Mouse (Mus musculus) megakaryocyte, embryonic 14.5 days (primary cell): ENCODE measurements at regions not wholly inside any gene's neighbourhood (a gene's known extent, or its start where the extent isn't known, plus 50 kb on each side); places are given as distances from the start of the nearest gene placed in this dataset.
"Not testable (repeated sequence)": the region's sequence is repeated elsewhere in the genome, so short reads cannot be mapped to it uniquely, and the experiment has no call there.

Experiments
- H3K27me3 ChIP-seq: replicated peaks from 2 replicates; pipeline ENCODE3; 2012; ENCODE audit warnings: inconsistent platforms
- H3K36me3 ChIP-seq: replicated peaks from 2 replicates; pipeline ENCODE3; 2012; ENCODE audit warnings: low read length, inconsistent platforms, mixed read lengths
- H3K4me1 ChIP-seq: 2 replicates; pipeline ENCODE4 v1.6.1; 2012; ENCODE audit warnings: inconsistent platforms
- H3K4me3 ChIP-seq: replicated peaks from 2 replicates; pipeline ENCODE3; 2012; ENCODE audit warnings: moderate library complexity, mild to moderate bottlenecking, inconsistent platforms
- H3K9me3 ChIP-seq: 2 replicates; pipeline ENCODE4 v1.6.1; 2012; ENCODE audit warnings: inconsistent platforms
- FLI1 ChIP-seq: IDR thresholded peaks from 2 replicates; pipeline ENCODE4 v1.6.1; 2012; ENCODE audit warnings: low read length, inconsistent platforms, mixed read lengths
- GATA1 ChIP-seq: IDR thresholded peaks from 3 replicates; pipeline ENCODE4 v1.6.1; 2012; ENCODE audit warnings: mixed read lengths, low read length, inconsistent platforms, borderline replicate concordance

DNA sequence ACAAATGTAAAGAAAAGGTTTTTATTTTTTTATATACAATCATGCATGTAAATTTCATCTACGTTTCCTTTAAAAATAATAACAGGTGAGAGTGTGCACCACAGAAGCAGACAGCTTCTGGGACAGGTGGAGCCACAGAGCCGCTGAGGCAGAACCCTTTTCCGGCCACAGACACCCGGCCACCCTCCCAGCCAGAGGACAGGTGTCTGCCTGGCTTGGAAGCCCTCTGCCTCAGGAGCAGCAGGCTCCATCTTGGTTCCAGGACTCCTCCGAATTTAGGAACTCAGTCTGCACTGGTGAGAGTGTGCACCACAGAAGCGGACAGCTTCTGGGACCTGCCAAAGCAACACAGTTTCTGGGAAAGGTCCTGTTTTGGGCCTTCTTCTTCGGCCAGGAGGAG lies 270.6 kb upstream of the Crbn start:
- no peaks in the 10 kb centered on the region for H3K9me3 ChIP-seq
- H3K36me3 ChIP-seq: no peaks in the 10 kb centered on the region
- no peak overlapping the region for H3K4me3 ChIP-seq
- TF ChIP-seq FLI1 (no peak), GATA1 (no peak)
- H3K27me3 ChIP-seq: no peaks in the 10 kb centered on the region
- H3K4me1 ChIP-seq: no peaks in the 10 kb centered on the region

DNA sequence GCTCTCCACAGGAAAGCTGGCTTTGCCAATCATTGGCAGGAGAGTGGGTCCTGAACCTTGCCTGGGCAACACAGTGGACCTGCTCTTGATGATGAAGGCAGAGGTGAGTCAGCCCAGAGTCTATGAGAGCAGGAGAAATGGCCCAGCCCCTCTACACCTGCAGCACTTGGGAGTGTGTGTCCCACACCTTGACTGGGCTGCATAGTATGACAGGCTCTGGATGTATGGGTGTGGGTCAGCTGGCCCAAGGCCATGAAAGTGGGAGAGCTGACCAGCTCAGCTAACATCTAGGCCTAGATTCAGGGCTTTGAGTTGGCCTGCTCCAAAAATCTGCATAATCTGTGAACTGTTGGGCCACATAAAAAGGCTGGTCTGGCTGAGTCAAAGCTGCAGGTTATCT lies 292.7 kb upstream of the Crbn start:
- Histone ChIP-seq H3K9me3 (peaks cover 3% of the 10 kb centered on the region; the same call in 1 of the 2 replicates), H3K4me3 (no peak overlapping the region), H3K27me3 (no peaks in the 10 kb centered on the region), H3K4me1 (no peaks in the 10 kb centered on the region), H3K36me3 (no peaks in the 10 kb centered on the region)
- TF ChIP-seq GATA1 (no peak), FLI1 (no peak)

DNA sequence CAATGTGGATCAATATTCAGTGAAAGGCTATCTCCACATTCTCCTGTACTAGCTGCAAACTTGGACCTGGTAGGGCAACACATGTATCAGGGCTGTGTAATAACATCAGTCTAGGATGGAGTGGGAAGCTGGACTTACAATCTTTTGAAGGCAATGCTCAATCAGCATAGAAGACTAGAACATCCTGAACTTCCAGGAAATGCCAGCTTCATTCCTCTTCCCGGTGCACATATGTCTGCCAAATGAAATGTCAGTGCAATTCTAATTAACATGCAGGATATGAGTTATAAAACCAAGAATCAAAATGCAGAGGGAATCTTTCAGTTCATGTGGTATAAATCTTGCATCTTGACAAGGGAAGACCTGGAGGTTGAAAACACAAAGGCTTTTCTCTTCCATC lies 328.8 kb upstream of the Crbn start:
- Histone ChIP-seq H3K4me3 (no peak overlapping the region), H3K4me1 (no peaks in the 10 kb centered on the region), H3K9me3 (0 out of 2 replicates have a peak, but pooled peaks cover 2% of the 10 kb centered on the region), H3K36me3 (no peaks in the 10 kb centered on the region), H3K27me3 (no peaks in the 10 kb centered on the region)
- TF ChIP-seq GATA1: no peak
- no peak for TF ChIP-seq FLI1

DNA sequence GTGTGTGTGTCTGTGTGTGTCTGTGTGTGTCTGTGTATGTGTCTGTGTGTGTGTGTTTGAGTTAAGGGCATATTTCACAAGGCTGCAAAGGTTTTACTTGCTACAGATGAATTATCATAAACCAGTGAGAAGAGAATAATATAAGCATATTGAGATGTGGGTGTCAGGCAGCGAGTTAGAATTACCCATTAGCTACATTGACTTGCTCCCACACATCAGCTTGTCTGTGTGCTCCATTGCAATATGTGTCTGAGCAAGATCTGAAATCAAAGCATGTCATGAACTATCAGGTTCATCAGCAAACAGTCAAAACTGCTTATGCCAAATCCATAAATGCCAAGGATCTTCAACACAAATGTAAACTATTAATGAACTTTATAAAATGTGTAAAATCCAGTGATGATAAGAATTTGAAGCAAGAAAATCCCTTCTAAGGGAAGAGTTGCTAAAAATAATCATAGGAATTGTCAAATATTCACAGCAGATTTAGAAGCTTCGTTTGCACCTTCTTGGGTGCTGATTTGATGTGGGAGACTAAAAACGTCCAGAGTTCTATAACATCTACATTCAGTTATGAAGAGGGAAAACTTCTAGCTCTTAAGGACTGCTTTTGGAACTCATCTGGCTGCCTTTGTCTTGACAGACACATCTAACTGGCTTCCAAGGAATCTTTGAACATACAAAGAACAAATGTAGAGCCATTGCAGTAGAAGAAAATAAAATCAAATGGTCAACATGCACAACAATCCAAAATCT lies 361.7 kb upstream of the Lrrn1 start:
- no peaks in the 10 kb centered on the region for H3K9me3 ChIP-seq

DNA sequence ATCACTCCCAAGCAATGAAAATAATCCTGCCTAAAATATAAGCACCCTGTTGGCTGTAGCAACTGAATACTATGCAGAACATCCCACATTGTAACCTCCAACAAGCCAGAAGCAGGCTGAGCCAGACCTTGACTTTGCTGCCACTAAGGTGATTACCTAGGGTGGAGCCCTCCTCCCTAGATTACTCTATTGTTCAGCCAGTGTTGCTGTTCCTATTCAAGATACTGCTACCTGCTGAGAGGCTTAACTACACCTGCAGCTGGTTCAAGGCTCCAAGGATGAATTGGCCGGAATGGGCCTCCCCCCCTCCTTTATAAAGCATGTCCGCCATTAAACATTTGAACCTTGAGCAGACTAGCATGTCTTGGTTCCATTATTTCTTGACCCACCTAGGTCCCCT lies 311.3 kb upstream of the Lrrn1 start:
- Histone ChIP-seq H3K4me3 (no peak overlapping the region), H3K9me3 (0 out of 2 replicates have a peak, but pooled peaks cover 3% of the 10 kb centered on the region), H3K4me1 (no peaks in the 10 kb centered on the region), H3K27me3 (no peaks in the 10 kb centered on the region), H3K36me3 (no peaks in the 10 kb centered on the region)
- no peak for TF ChIP-seq GATA1
- TF ChIP-seq FLI1: no peak

More for the DNA sequence above, 361.7 kb upstream of the Lrrn1 start:
- H3K27me3 ChIP-seq: no peaks in the 10 kb centered on the region
- H3K36me3 ChIP-seq: no peaks in the 10 kb centered on the region
- no peak for TF ChIP-seq GATA1
- TF ChIP-seq FLI1: no peak
- H3K4me1 ChIP-seq: no peaks in the 10 kb centered on the region
- H3K4me3 ChIP-seq: no peak overlapping the region

DNA sequence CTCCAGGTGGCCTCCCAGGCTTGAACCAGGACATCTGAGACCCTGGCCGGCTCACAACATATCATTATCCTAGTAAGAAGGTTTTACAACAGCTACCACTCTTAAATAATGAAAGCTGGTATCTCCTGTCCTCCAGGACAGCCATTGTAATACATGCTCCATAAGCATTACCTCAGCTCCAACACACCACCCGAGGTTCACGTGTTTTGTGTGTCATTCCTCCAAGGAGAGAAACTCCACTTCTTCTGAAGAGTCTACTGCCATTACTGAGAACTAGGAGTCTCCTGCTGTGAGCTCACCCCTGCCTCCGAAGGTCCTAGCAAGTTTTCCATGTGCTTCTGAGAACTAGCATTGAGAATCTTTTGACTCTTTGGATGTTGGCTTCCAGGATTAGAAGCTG lies 310.8 kb upstream of the Lrrn1 start:
- 0 out of 2 replicates have a peak, but pooled peaks cover 3% of the 10 kb centered on the region for H3K9me3 ChIP-seq
- H3K27me3 ChIP-seq: no peaks in the 10 kb centered on the region
- no peaks in the 10 kb centered on the region for H3K4me1 ChIP-seq
- no peak for TF ChIP-seq FLI1
- TF ChIP-seq GATA1: no peak
- H3K4me3 ChIP-seq: no peak overlapping the region
- no peaks in the 10 kb centered on the region for H3K36me3 ChIP-seq

DNA sequence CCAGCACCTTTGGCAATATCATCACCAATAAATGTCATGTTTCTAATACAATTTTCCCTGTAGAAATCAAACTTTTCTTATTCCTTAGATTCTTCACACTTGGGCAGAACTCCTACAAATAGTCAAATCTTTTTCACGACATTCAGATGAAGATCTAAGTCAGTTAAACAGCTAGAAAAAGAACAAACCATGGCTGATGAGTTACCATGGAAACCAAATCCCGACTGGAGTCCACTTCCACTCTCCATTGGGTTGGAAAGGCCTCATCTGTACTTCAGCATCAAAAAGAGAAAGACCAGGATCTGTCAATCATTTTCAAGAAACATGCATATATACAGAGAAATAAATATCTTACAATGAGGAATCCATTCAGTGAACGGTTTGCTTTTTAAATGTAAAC lies 307.0 kb upstream of the Lrrn1 start:
- H3K4me3 ChIP-seq: no peak overlapping the region
- 0 out of 2 replicates have a peak, but pooled peaks cover 3% of the 10 kb centered on the region for H3K9me3 ChIP-seq
- H3K36me3 ChIP-seq: no peaks in the 10 kb centered on the region
- no peak for TF ChIP-seq FLI1
- TF ChIP-seq GATA1: no peak
- H3K27me3 ChIP-seq: no peaks in the 10 kb centered on the region
- H3K4me1 ChIP-seq: no peaks in the 10 kb centered on the region

DNA sequence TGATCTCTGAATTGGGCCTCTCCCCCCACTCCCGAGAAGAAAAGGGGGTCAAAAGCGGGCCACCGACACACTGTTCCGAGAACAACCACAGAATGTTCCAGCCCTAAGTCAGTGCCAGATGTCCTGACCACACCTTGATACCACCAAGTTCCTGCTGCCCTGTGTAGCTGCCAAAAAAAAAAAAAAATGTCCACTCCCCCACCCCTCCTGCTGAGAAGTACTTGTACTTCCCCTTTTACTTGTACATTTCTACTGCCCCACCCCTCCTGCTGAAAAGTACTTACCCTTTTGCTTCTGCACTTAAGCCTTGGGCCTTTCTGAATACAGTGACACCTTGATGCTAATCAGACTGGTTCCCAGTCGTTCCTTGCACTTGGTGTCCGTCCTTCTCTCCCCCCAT lies 299.7 kb upstream of the Lrrn1 start:
- not testable (repeated sequence) for H3K36me3 ChIP-seq, H3K4me1 ChIP-seq, H3K9me3 ChIP-seq, H3K27me3 ChIP-seq, H3K4me3 ChIP-seq

DNA sequence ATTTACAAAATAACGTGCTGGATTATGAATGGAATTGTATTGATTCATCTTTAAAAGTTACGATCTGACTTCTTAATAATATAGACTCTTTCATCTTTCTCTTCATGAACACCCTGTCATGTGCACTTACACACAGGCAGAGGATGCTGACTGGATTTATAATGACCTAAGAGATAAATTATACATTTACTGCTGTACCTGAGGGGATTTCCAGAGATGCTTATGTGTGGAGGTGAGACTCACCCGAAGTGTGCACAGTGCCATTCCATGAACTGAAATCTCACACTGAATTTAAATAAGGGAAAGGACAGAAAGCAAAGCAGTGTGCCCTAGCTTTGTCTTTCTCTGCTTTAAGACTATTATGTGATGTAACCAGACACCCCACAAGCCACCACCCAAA lies 291.9 kb upstream of the Lrrn1 start:
- TF ChIP-seq GATA1 (no peak), FLI1 (no peak)

DNA sequence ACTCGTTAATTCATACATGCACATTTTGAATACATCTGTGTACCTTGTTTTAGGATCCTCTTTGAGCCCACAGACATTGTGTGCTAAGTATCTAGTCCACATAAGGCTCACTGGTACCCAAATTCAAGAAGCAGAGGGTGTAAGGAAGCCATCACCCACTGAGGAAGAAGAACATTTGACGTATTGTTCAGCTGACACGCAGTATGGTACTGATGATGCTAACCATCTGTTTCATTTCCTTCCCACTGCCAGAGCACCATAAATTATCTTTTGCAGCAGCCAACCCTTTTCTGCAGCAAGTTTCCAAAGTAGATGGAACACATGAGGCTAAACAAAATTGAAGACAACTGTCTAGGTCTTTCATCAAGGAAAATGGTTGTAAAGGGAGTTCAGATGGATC lies 285.6 kb upstream of the Lrrn1 start:
- TF ChIP-seq GATA1: no peak
- TF ChIP-seq FLI1: no peak
- Histone ChIP-seq H3K36me3 (no peaks in the 10 kb centered on the region), H3K4me3 (no peak overlapping the region), H3K9me3 (peaks cover 3% of the 10 kb centered on the region; the same call in 1 of the 2 replicates), H3K27me3 (no peaks in the 10 kb centered on the region), H3K4me1 (no peaks in the 10 kb centered on the region)

More for the DNA sequence above, 291.9 kb upstream of the Lrrn1 start:
- Histone ChIP-seq H3K27me3 (no peaks in the 10 kb centered on the region), H3K9me3 (no peaks in the 10 kb centered on the region), H3K4me1 (no peaks in the 10 kb centered on the region), H3K36me3 (no peaks in the 10 kb centered on the region), H3K4me3 (no peak overlapping the region)

DNA sequence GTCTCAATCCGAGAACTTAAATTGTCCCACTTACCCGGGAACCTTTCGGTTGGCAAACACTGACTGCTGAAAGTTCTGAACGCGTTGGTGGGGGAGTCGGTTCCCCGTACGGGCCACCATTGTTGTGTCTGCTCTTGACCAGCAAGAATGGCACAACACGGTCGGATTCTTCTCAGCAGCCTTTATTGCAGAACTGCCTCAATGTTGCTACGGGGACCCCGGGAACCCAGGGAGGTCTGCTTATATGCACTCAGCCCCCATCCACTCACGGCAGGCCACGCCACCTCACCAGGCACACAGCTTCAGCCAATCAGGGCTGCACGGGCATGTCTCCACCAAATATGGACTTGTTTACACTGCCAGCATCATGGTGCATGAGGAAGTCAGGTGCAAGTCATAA lies 249.2 kb upstream of the Lrrn1 start:
- peaks cover 23% of the 10 kb centered on the region; the same call in 1 of the 2 replicates for H3K9me3 ChIP-seq
- H3K4me3 ChIP-seq: no peak overlapping the region
- TF ChIP-seq GATA1 (no peak), FLI1 (no peak)
- no peaks in the 10 kb centered on the region for H3K36me3 ChIP-seq
- no peaks in the 10 kb centered on the region for H3K27me3 ChIP-seq
- H3K4me1 ChIP-seq: no peaks in the 10 kb centered on the region
